Mouse (Mus musculus): Measurements from ENCODE around the gene Ttc7b. TPM values are rescaled to one million over a fixed set of nuclear protein-coding genes. Genes with fewer than 3 reads are reported as not detected.

Gene Ttc7b
- total RNA-seq (2017) = 21.6 and 25.8 TPM in 2 replicates

DNA sequence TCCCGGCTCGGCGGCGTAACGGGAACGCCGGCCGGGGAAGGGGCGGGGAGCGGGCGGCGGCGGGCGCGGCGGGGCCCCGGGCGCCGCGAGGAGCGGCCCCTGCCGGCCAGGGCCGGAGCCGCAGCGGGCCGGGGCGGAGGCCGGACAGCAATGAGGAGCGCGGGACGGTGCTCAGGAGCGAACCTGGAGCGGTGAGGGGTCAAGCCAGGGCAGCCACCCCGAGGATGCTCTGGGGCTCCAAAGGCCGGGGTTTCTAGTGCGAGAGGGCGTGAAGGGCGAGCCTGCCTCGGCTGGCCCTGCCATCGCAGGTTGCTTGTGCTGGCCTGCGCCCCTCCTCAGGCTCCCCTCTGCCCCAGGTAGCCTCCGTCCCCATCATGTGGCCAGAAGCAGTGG lies at the start of gene Ttc7b:
Gene Ttc7b, minus strand, starts transcription at position 33 of the 393 bp plus-strand sequence.
- ATAC-seq (ENCODE audit: extremely low read depth, insufficient number of reproducible peaks, low FRiP score, poor library complexity, severe bottlenecking) = peak; percentile 47

DNA sequence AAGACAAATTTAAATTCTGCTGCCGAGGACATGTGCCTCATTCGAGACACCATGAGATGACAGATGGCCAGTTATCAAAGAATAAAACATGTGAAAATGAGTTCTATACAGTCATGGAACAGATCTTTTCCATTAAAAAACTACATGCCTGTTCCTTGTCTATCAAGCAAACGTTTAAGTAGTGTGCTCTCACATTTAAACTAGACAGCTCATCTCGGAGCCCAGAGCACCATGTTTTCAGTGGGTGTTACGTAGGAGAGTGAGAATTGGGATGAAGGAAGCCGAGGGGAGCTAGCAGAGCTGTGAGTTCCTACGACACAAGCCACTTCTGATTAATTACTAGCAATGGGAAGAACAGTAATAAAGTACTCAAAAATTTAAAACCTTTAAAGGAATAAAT lies 48.2 kb upstream of the Ttc7b start:
- ATAC-seq (ENCODE audit: extremely low read depth, insufficient number of reproducible peaks, low FRiP score, poor library complexity, severe bottlenecking) = no peak

DNA sequence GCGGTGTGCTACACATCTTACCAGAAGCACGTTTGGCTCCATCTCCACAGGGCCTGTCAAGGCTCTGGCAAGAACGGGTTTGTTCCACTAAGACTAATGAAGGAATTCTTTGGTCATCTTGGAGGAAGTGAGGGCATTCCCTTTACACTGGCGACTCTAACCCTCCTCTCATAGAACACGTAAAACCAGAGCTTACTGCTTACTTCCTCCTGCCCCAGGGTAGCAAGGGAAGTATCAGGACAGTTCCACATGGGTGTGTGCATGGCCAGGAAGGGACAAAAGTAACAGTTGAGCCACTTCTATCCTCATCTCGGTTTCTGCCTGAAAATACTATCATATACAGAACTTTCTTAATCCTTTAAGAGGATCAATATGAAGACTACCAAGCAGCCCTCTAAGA lies 47.5 kb upstream of the Ttc7b start:
- no peak for ATAC-seq (ENCODE audit: extremely low read depth, insufficient number of reproducible peaks, low FRiP score, poor library complexity, severe bottlenecking)

DNA sequence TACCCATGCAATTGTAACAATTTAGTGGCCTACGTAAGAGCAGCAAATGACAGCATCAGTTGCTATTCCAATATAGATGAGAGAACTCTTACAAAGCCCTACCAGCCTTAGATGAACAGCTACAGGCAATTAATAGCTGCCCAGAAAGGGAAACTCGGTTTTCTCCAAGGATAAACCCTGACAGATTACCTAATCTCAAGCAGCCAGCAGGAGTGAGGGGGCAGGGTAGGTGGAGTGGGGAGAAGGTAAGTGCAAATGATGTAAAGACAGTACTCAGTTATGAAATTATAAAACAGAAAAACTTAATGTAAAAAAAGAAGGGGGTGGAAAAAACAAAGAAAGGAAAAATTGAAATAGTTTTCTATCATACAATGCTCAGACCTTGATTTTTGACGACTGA lies 47.0 kb upstream of the Ttc7b start:
- ATAC-seq (ENCODE audit: extremely low read depth, insufficient number of reproducible peaks, low FRiP score, poor library complexity, severe bottlenecking) = no peak

DNA sequence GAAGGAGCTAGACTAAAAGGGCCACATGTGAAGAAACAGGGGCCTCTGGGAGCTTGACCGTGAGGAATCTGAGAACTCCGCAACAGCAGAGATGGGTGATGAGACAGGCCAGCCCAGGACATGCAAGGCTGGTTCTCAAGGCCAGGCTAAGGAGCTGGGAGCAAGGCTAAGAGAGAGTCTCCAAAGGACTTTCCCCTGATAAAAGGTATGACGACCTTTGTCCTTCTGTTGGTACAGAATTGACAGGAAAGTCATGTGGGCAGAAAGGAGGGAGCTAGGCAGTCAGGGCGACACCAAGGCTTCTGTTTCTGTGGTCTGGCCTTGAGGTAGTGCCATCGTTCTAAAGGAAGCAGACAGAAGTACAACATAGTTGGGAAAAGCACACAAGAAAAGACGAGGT lies 33.0 kb upstream of the Ttc7b start:
- no peak for ATAC-seq (ENCODE audit: extremely low read depth, insufficient number of reproducible peaks, low FRiP score, poor library complexity, severe bottlenecking)

DNA sequence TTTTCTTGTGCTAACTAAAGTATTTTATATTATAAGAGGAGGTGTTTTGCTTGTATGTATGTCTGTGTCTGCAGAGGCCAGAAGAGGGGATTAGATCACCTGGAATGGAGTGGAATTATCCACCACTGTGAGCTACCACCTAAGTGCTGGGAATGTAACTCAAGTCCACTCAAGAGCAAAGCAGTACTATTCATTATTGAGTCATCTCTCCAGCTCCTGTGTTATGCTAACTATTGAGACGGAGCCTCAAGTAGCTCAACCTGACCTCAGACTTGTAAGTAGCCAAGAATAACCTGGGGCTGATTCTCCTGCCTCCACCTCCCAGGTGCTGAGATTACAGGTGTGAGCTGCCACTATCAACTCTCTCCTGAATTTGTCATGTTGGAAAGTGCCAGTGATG lies 31.3 kb upstream of the Ttc7b start:
- ATAC-seq (ENCODE audit: extremely low read depth, insufficient number of reproducible peaks, low FRiP score, poor library complexity, severe bottlenecking) = no peak

DNA sequence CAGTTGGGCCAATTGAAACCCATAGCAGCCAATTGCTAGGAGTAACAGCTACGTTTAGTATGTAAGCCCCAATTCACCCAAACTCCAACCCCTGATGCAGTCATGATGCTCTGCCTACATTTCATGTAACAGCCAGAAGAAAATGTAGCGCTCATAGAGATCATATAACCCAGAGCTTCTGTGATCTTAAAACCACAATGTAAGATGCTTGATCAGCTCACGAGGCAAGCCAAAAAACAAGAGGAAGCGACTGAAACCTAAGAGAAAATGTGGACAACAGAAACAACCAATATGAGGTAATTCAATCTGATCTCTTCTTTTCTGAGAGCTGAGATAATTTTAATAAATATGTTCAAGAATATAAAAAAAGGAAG lies 23.6 kb upstream of the Ttc7b start:
- ATAC-seq (ENCODE audit: extremely low read depth, insufficient number of reproducible peaks, low FRiP score, poor library complexity, severe bottlenecking) = no peak

DNA sequence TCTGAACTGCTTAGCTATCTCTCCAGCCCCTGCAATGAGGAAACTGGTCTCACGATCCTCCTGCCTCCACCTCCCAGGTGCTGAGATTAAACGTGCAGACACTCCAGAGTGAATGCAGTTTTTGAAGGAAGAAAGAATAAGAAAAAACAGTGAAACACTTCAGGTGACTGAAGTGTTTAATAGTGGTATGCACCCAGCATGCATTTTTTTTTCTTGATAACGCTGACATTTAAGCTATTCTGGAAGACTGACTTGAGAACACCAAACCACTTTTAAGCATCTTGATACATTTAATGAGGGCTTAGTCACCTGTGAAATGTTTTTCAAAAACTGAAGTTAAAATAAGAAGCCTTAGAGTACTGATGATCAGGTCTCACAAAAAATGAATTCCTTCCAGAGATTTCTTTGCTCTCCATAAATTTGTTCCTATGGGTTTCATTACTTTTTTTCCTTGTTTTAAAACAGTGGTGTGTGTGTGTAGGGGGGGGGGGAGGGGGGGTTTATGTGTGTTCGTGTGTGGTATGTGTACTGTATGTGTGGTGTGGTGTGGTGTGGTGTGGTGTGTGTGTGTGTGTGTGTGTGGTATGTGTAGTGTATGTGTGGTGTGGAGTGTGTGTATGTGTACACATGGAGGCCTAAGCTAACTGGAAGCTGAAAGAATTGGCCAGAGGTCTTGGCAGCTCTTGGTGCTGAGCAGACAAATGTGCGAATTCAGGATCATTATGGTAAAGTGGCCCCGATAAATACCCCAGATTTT lies 23.0 kb upstream of the Ttc7b start:
- no peak for ATAC-seq (ENCODE audit: extremely low read depth, insufficient number of reproducible peaks, low FRiP score, poor library complexity, severe bottlenecking)

DNA sequence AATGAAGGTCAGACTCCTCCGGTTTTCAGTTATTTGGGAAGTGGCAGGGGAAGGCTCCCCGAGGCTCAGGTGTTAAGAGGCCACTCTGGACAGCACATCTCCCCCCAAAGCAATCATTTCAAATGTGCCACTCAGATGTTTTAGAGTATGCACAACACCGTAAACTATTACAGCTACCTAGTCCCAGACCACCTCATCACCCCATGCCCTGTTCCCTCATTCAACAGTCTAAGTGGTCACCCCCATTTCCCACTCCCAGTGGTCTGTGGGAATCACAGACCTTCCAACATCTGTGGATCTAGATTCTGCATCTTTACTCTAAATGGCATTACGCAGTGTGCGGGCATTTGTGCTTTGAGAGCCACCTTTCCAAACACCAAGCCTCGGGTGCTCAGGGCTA lies 21.9 kb upstream of the Ttc7b start:
- no peak for ATAC-seq (ENCODE audit: extremely low read depth, insufficient number of reproducible peaks, low FRiP score, poor library complexity, severe bottlenecking)

DNA sequence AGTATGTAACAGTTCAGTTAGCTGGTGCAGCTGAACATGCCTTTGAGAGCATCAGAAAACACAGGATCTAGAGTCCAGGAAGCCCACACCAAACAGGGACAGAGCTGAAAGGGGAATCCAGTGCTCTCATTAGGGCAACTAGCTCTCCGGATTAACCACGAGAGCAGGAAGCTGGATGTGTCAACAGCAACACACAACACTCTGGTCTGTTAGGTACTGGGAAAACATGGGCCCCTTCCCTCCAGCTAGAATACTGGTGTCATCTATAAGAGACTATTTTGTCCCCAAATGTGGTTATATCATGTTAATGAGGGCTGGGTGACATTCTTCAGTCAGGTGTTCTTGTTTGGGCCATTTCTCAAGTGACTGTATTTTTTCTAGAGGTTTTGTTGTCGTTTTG lies 21.4 kb upstream of the Ttc7b start:
- ATAC-seq (ENCODE audit: extremely low read depth, insufficient number of reproducible peaks, low FRiP score, poor library complexity, severe bottlenecking) = no peak

DNA sequence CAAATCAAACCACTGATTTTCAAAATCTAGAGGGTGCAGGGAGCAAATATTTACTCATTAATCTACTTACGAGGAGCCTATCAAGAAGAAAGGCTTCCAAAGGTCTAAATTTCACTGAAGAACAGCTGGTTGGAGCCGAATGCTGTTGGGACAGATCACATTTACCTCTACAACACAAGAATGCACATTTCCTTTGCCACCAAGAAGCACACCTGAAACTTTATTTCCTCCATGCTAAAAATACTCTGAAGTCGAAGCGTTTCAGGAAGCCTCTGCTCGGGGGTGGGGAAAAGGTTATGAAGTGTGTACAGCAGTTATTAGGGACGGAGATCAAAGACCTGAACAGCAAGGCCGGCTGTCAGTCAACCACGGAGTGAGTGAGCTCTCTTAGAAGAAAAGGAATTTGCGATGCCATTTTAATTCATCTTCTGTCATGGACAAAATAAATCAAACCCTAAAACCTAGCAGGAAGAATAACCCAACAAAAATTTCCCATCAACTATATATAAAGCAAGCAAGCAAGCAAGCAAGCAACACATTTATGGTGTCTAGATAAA lies 18.6 kb upstream of the Ttc7b start:
- no peak for ATAC-seq (ENCODE audit: extremely low read depth, insufficient number of reproducible peaks, low FRiP score, poor library complexity, severe bottlenecking)

DNA sequence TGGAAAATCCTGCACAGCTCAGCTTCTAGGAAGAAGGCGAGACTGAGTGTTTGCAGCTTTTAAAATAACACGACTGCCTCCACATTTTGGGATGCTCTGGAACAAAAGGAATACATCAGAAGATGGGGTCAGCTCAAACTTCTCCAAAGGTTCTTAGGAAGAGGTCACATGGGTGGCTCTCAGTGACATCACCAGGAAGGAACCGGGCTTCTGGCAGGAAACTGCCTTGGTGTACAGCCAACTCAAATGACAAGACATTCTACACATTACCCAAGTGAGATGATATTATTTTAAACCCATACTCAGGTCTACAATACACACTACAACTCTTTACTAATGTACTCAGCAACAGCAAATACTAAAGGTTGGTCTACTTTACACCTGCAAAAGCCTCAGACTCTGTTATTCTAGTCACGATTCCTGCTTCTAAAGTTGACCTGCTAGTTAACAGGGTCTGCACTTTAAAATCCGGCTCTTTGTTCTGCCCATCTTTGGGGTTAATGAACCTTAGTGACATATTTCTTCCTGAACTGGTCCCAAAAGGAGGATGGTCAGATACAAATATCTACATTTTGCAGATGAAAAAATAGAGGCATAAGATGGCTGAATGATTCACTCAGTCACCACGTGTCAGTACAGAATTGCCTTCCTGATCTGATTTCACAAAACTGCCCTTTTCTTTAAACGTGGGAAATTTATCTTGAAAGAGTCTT lies 18.0 kb upstream of the Ttc7b start:
- ATAC-seq (ENCODE audit: extremely low read depth, insufficient number of reproducible peaks, low FRiP score, poor library complexity, severe bottlenecking) = no peak

DNA sequence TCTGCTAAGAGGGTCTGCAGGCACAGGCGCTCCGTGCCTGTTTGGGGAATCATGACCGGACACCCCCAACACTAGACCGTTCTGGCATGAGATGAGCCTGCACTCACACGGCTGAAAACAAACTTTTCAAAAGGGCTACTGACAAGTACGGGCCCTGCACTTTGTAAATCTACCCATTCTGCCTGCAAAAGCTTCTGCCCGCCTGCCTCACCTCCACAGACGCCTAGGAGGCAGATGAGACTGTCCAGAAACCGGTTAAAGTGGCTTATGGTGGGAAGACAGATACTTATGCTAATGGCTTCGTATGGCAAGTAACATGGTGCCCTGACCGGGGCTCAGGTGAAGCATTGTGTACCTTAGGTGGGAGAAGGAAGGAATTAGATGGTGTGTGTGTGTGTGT lies 16.5 kb upstream of the Ttc7b start:
- no peak for ATAC-seq (ENCODE audit: extremely low read depth, insufficient number of reproducible peaks, low FRiP score, poor library complexity, severe bottlenecking)

DNA sequence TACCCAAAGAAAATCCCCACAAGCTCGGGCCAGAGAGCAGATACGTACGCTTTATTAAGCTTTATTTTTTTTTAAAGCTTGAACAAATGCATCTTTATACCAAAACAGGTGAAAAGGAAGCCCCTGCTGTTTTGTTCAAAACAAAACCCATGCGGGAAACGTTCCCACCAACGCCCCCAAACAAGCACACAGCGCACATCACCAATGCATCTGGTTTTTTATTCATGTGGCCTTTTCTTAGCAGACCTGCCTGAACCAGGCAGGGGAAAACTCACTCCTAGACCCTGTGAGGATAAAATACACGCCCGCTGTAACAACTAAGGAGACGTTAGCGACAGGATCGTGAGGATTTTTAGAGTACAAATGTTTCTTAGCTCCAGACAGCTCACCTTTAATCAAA lies 14.4 kb upstream of the Ttc7b start:
- ATAC-seq (ENCODE audit: extremely low read depth, insufficient number of reproducible peaks, low FRiP score, poor library complexity, severe bottlenecking) = no peak

DNA sequence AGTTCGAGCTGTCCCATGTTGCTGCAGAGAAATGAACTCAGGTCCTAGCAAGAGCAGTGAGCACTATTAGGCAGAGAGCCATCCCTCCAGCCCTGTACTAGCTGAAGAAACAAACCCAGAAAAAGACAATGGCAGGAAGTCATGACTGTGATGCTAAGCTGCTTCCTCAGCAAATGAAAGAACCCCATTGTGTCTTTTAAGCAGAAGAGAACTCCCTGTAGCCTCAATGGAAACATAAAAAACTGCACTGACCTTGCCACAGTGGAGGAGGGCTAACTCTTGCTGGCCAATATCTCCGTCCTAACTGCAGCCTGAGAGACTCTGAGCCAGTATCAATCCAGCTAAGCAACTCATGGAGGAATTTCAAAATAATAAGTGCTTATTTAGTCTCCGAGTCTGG lies 13.4 kb upstream of the Ttc7b start:
- ATAC-seq (ENCODE audit: extremely low read depth, insufficient number of reproducible peaks, low FRiP score, poor library complexity, severe bottlenecking) = no peak

DNA sequence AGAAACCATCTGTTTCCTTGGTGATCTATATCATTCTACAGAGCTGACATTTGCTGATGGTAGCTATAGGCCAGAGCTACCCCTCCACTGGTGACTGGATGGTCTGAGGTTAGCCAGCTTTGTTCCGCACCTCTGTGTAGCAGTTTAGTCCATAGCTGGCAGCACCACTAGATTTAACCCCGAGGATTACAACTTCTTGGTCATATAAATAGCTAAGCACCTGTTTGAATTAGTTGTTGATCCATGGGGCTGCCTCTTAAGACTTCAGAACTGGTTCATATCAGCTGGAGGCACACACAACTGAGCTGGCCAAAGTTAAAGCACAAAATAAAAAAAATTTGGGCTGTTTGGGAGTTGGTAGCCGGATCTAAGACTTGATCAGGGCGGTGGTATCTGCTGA lies 12.6 kb upstream of the Ttc7b start:
- no peak for ATAC-seq (ENCODE audit: extremely low read depth, insufficient number of reproducible peaks, low FRiP score, poor library complexity, severe bottlenecking)

DNA sequence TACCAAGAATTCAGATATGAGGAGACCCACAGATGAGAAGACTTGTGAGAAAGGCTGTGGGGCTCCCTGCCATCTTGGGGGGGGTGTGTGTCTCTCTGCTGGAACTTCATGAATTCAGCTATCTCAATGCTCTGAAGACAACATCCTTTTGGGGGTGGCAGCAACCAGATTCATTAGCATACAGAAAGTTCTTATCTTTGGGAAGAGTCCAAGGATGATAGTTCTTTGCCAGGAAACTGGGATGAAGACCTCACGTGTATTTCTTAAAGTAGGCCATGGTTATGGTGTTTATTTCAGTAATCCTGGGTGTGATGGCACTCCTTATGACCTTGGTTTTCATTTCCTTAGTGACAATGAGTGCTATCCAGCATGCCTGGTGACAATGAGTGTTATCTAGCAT lies 11.1 kb upstream of the Ttc7b start:
- no peak for ATAC-seq (ENCODE audit: extremely low read depth, insufficient number of reproducible peaks, low FRiP score, poor library complexity, severe bottlenecking)

DNA sequence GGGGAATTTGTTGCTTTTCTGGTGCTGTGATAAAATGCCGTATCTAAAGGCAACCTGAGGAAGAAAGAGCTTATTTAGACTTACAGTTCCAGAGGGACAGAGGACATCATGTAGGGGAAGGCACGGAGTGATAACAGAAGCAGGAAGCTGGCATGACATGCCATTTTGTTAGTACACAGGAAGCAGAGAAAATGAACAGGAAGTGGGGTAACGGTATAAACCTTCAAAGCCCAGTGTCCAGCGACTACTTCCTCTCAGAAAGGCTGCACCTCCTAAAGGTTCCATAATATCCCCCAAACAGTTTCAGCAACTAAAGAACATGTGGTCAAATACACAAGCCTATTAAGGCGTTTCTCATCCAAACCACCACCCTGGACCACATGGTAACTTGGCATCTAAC lies 10.2 kb upstream of the Ttc7b start:
- ATAC-seq (ENCODE audit: extremely low read depth, insufficient number of reproducible peaks, low FRiP score, poor library complexity, severe bottlenecking) = peak; percentile 44; the same call in 1 of the 2 replicates

DNA sequence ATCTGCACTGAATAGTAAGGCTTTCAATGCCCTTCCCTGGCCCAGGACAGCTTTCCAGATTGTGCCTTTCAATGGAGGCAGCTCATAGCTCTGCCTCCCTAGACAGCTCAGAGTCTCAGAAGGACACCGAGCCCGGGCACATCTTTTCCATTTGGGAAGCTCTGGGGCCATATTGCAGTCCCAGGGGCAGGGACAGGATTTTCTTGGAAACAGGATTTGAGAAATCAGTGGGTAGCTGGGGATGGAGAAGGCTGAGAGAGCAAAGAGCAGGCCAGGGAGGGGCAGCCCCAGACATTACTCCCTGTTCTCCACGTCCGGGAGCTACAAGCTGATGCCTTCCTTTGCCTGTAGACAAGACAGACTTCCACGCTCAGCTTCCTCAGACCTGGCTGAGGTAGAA lies 9.0 kb upstream of the Ttc7b start:
- no peak for ATAC-seq (ENCODE audit: extremely low read depth, insufficient number of reproducible peaks, low FRiP score, poor library complexity, severe bottlenecking)

DNA sequence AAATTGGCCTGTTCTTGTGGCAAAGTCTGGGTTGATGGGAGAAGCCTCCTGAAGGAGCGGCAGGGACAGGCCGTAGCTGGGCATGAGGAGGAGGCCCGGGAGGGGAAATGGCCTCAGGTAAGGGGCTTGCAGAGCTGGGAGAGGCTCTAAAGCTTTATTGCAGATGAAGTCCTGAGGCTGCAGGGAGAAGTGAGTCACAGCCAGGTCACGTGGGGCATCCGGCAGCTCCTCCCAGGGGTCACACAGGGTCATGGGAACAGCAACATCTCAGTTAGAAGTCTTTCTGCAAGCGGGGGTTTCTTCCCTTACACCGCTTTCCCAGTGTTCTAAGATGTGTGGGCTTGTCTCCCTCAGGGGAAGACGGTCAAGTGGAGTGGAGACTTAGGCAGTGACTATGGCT lies 8.5 kb upstream of the Ttc7b start:
- 0 out of 2 replicates have a peak, but pooled peaks have one; percentile 25 for ATAC-seq (ENCODE audit: extremely low read depth, insufficient number of reproducible peaks, low FRiP score, poor library complexity, severe bottlenecking)

Measured in neutrophil, adult 5-6 weeks (primary cell).